Mouse (Mus musculus) left cerebral cortex, postnatal 25 days (tissue): ENCODE measurements around the gene Mybph. TPM values are rescaled to one million over a fixed set of nuclear protein-coding genes. Genes with fewer than 3 reads are reported as not detected.
A peak's percentile ranks its signal among the peaks of the same experiment; 100 is the strongest.

Source experiments
- DNase-seq, 2 experiments: peaks; one replicate each; pipeline ENCODE4 v3.0.0; 2022; ENCODE audit warnings: low spot score in 2 of 2, mixed read lengths in 1 of 2
- intact Hi-C: fragments of 180-260 bp; cut with DNase I; formaldehyde crosslinking; loops from one replicate; pipeline ENCODE4 v1.15.1; 2025
- total RNA-seq, 2 experiments: library from RNA; stranded (reverse); gene quantifications; 2 replicates each; pipeline ENCODE4 v1.2.3; 2021

Gene Mybph
- under 1 TPM in 1 of 2 experiments, not detected in 1; 0.25 TPM for total RNA-seq

DNA sequence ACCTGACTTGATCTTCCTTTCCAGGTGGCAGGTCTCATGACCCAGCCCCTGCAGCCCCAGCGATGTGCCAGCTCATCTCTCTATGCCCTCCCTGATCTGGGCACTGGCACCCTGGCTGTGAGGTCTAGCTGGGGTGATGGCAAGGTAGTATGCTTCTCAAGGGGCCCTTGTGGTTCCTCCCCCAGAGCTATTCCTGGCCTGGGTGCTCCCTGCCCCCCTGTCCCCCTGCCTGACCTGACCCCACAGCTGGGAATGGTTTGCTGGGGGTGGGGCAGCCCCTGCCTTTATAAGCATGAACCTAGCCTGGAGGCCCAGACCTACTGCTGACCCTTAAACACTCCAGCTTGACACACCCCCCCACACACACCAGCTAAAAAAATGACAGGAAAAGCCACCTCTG, at the start of gene Mybph:
Mybph (plus strand) TSS at position 323 of the 400 bp plus-strand sequence.
- intact Hi-C loops, result no loop called here
- no peak for DNase-seq

DNA sequence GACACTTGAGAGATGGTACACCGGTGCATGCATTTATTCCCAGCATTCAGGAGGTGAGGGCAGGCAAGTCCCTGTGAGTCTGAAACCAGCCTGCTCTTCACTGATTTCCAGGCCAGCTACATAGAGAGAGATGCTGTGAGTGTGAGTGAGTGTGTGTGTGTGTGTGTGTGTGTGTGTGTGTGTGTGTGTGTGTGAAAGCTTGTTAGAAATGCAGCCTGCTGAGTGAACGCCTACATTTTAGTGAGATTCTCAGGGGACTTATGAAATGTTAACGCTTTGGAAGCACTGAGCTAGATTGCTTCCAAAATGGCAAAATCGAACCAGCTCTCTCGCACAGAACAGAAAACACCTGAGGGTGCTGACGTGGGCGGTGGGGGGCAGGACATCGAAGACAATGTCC, 47.2 kb upstream of the Mybph start:
- peak; percentile 60 to 82 for DNase-seq
- intact Hi-C loops, result no loop called here

- intact Hi-C loops, result loop anchor here (2.0 kb wide), 2 partner anchors 47 to 173 kb away; no protein-coding TSS in a partner anchor
- no peak for DNase-seq
Observed at GRCm38 (mm10) chr1:134150076-134150475, 43.2 kb upstream of the Mybph start.

DNA sequence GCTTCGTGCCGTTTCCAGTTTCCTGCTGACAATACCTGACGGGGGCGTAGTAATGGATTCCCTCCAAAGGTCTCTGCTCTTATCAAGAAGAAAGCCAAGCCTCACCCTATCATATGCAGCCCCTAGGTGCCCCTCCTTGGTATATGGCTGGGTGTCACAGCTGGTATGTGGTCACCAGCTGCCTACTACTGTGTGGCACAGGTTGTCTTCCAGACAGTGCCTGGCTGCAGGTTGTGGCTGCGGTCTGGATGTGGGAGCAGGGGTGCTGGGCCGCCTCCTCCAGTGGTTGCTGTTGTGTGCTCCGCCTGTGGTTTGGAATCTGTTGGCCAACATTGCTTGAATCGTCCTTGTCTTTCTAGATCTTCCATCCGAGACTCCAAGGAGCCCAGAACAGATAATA, 42.5 kb upstream of the Mybph start:
- no peak for DNase-seq
- intact Hi-C loops, result loop anchor here (2.0 kb wide), 2 partner anchors 46 to 172 kb away; no protein-coding TSS in a partner anchor

- DNase-seq, result peak; percentile 80 to 86
Observed at GRCm38 (mm10) chr1:134151655-134152412, 41.4 kb upstream of the Mybph start.

GRCm38 (mm10) chr1:134152626-134153590, 40.3 kb upstream of the Mybph start:
- intact Hi-C loops, result loop anchor here (1.0 to 2.0 kb wide), 2 partner anchors 91 to 180 kb away; partner anchors contain the start of gene Ppfia4
- no peak for DNase-seq

More at GRCm38 (mm10) chr1:134151655-134152412, 41.4 kb upstream of the Mybph start:
- intact Hi-C loops, result loop anchor here (2.0 kb wide), 3 partner anchors 45 to 181 kb away; partner anchors contain the start of gene Ppfia4

DNA sequence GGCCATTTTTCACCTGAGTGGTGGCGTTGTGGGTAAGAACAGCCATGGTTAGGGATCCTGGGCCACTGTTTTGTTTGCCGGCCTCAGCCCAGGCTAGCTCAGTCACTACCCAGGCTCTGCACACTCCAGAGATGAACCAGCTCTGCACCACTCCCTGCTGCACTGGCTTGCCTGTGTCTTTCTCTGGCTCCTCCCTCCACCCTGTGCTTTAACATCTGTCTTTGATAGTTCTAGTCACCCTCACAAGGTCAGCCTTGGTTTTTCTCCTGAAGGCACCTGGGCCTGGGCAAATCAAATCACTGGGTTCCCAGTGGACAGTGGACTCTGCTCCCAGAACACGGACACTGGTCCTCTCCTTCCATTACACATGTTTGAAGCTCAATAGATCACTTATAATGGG, 39.1 kb upstream of the Mybph start:
- no peak for DNase-seq
- intact Hi-C loops, result no loop called here

- intact Hi-C loops, result no loop called here
- DNase-seq, result no peak
Observed at GRCm38 (mm10) chr1:134154655-134155054, 38.6 kb upstream of the Mybph start.

- no peak for DNase-seq
- intact Hi-C loops, result no loop called here
Observed at GRCm38 (mm10) chr1:134160404-134160803, 32.8 kb upstream of the Mybph start.

DNA sequence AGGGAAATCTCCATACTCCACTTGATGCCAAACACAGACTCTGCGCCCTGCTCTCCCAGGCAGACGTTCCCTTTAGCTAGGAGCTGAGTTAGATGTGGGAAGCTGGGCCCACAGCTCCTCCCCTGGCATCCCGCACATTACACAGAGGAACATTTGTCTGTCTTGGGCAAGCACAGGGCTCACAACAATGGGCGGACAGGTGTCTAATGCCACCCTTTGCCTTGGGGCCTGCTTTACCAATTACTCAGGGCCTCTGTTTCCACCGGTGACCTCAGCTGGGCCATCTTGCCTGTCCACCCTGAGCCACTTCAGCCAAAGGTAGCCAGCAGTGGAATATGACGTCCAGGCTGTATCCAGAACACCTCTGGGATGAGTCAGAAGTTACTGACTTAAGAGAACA, 31.8 kb upstream of the Mybph start:
- intact Hi-C loops, result no loop called here
- no peak for DNase-seq

- intact Hi-C loops, result no loop called here
- DNase-seq, result no peak
Observed at GRCm38 (mm10) chr1:134162510-134163225, 30.6 kb upstream of the Mybph start.

DNA sequence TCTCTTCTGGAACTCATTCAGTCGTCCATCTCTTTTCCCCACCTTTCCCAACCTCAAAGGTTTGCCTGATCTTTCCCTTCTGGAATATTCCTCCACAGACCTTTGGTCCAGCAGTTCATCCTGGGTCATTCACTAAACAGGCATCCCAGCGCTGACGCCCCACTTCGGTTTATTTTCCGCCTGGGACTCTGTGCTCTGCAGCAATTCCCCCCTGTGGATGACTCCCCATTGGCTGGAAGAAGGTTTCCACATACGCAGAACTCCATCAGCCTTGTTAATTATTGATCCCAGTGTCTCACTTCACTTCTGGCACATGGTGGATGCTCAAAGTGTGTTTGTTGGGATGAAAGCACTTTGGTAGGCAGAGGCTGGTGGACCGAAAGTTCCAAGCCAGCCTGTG, 29.8 kb upstream of the Mybph start:
- intact Hi-C loops, result no loop called here
- DNase-seq, result no peak

- intact Hi-C loops, result no loop called here
- no peak for DNase-seq
Observed at GRCm38 (mm10) chr1:134164454-134164853, 28.8 kb upstream of the Mybph start.

- intact Hi-C loops, result no loop called here
Observed at GRCm38 (mm10) chr1:134166547-134166946, 26.7 kb upstream of the Mybph start.

DNA sequence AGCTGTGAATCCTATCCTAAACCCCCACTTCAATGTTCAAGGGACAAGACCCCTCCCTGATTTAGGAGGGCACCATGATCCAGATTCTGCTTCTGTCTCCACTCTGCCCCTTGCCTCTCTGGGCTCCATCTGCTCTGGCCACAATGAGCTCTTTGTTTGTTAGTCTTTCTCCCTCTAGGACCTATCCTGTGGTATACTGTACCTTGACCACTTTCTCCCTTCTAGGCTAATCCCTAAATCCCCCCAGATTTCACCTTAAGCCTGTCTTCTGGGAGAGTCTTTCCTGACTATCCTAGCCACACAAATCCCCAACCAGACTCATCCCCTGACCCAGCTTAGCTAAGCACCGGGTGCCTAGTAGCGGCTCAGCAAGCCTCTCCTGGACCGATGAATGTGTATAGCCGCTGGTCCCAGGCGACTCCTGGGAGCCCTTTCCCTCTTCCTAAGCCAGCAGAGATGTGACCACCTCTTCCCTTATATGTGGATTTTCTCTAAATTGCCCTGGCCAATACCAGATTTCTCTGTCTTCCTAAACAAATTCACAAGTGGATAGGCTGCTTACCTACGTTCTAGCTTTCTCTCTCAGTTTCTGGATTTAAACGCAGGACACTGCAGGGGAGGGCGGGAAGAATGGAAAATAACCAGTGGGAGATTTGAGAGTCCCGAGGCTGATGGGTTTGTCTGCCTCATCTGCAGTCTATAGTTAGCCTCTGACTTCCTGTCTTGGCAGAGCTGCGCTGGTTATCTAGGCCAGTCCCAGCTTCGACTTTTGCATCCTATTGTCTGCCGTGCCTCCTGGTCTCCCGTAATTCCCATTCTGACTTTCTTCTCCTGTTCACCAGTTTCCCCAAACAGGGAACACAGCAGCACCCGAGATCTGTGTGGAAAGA, 25.6 kb upstream of the Mybph start:
- peak in 1 of 2 experiments; percentile 76 for DNase-seq

More at GRCm38 (mm10) chr1:134166547-134166946, 26.7 kb upstream of the Mybph start:
- DNase-seq, result no peak

DNA sequence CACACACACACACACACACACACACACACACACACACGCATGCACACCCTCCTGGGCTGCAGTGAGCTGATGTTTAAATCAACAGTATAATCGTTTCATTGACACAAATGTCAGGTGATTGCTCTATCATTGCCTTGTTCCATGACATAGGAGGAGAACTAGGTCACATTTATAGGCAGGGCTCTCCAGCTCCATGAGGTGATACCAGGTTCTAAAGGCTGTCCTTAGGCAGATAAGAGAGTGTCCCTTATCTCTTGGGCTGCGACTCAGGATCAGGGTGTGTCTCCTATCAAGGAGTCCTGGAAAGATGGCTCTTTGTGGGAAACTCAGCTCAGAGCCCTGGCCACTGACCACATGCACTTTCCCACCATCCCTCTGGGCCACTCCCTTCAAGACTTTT, 24.7 kb upstream of the Mybph start:
- DNase-seq, result no peak
- intact Hi-C loops, result no loop called here

More for the DNA sequence above, 25.6 kb upstream of the Mybph start:
- intact Hi-C loops, result no loop called here

DNA sequence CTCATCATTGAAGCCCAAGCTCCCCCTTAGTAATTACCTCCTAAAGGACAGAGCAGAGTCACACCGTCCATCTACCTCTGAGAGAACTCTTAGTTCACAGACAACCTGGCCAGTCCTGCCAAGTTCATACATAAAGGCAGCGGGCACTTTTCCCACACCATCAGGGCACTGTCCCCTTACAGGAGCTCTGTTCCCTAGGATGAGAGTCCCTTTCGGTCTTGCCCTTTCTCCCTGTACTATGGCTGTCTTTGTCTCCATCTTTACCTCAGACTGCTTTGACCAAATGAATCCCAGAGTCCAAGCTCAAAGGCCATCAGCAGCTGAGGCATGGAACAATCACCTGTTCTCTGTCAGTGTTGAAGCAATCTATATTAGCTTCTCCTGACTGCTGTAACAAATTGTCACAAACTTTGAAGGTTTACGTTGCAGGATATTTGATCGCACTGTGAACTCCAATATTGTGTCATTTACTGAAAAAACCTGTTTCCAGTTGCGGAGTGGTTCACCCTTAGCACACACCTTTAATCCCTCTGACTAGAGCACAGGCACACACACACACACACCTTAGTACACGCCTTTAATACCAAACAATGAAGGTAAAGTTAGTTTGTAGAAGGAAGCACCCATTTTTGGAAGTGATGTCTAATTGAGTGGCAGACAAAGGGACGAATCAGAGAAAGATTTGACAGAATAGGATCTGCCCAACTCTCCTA, 24.1 kb upstream of the Mybph start:
- no peak for DNase-seq
- intact Hi-C loops, result no loop called here

DNA sequence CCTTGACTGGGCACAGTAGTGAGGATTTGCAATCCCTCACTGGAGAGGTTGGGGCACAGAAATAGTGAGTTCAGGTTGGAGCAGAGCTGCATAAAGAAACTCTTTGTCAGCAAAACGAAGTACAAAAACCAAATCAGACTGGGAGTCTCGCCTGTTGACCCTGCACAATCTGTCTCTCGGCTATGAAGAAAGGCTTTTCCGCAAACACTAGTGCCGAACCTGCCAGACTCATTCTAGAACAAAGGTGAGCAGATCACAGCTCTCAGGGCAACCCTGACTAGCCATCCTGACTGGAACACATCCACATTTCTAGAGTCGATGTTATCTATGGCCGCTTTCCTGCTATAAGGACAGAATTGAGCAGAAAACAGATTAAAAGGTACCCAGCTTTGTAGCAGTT, 20.2 kb upstream of the Mybph start:
- DNase-seq, result no peak
- intact Hi-C loops, result no loop called here
